Mouse (Mus musculus): ENCODE data around the gene Gas2. TPM values are rescaled to one million over a fixed set of nuclear protein-coding genes. Genes with fewer than 3 reads are reported as not detected.

The Gas2 gene
- polyA plus RNA-seq, 1 experiment from 2014 or later: 176 TPM

- 75% methylated on average over 3 of the region's 3 CpGs for WGBS
- Histone ChIP-seq H3K27ac (0 out of 2 replicates have a peak overlapping the region, but pooled peaks have one; percentile 23), H3K36me3 (peaks cover 8% of the 10 kb centered on the region; the same call in 1 of the 2 replicates), H3K9ac (replicated peaks) (no peak overlapping the region), H3K4me2 (no peak overlapping the region), H3K4me3 (replicated peaks) (no peak overlapping the region), H3K27me3 (no peaks in the 10 kb centered on the region), H3K4me1 (replicated peaks) (peaks cover 30% of the 10 kb centered on the region), H3K9me3 (no peaks in the 10 kb centered on the region)
- ATAC-seq (ENCODE audit: insufficient number of reproducible peaks, insufficient read depth, low FRiP score, low TSS enrichment, low read depth): no peak
Observed at GRCm38 (mm10) chr7:51885345-51885744, 23.5 kb downstream of the Gas2 start.

- Histone ChIP-seq H3K36me3 (peaks cover 11% of the 10 kb centered on the region; the same call in 1 of the 2 replicates), H3K27me3 (no peaks in the 10 kb centered on the region), H3K9me3 (no peaks in the 10 kb centered on the region), H3K9ac (replicated peaks) (no peak overlapping the region), H3K4me1 (replicated peaks) (peaks cover 26% of the 10 kb centered on the region), H3K4me3 (replicated peaks) (no peak overlapping the region), H3K4me2 (no peak overlapping the region), H3K27ac (peak overlapping the region; percentile 60)
- WGBS: 53% methylated on average over 11 of the region's 11 CpGs
- peak; percentile 47; the same call in 1 of the 2 replicates for ATAC-seq (ENCODE audit: insufficient number of reproducible peaks, insufficient read depth, low FRiP score, low TSS enrichment, low read depth)
Observed at GRCm38 (mm10) chr7:51887678-51888567, 26.1 kb downstream of the Gas2 start.

- no peak overlapping the region for H3K9ac ChIP-seq (replicated peaks)
- no peak overlapping the region for H3K4me2 ChIP-seq
- WGBS: 93% methylated on average over 7 of the region's 7 CpGs
- no peak overlapping the region for H3K27ac ChIP-seq
- H3K36me3 ChIP-seq: peaks cover 11% of the 10 kb centered on the region; the same call in 1 of the 2 replicates
- no peaks in the 10 kb centered on the region for H3K9me3 ChIP-seq
- H3K4me3 ChIP-seq (replicated peaks): no peak overlapping the region
- peaks cover 33% of the 10 kb centered on the region for H3K4me1 ChIP-seq (replicated peaks)
- ATAC-seq (ENCODE audit: insufficient number of reproducible peaks, insufficient read depth, low FRiP score, low TSS enrichment, low read depth): no peak
- H3K27me3 ChIP-seq: no peaks in the 10 kb centered on the region
Observed at GRCm38 (mm10) chr7:51889601-51890000, 27.8 kb downstream of the Gas2 start.

- ATAC-seq (ENCODE audit: insufficient number of reproducible peaks, insufficient read depth, low FRiP score, low TSS enrichment, low read depth): no peak
- Histone ChIP-seq H3K4me2 (no peak overlapping the region), H3K27ac (peak overlapping the region; percentile 62; the same call in 1 of the 2 replicates), H3K9me3 (no peaks in the 10 kb centered on the region), H3K4me3 (replicated peaks) (no peak overlapping the region), H3K4me1 (replicated peaks) (peaks cover 41% of the 10 kb centered on the region), H3K9ac (replicated peaks) (no peak overlapping the region), H3K27me3 (no peaks in the 10 kb centered on the region), H3K36me3 (peaks cover 17% of the 10 kb centered on the region)
- 92% methylated on average over 1 of the region's 1 CpGs for WGBS
Observed at GRCm38 (mm10) chr7:51892224-51892965, 30.6 kb downstream of the Gas2 start.

- WGBS: 80% methylated on average over 4 of the region's 4 CpGs
- no peak for ATAC-seq (ENCODE audit: insufficient number of reproducible peaks, insufficient read depth, low FRiP score, low TSS enrichment, low read depth)
Observed at GRCm38 (mm10) chr7:51893008-51893407, 31.2 kb downstream of the Gas2 start.

GRCm38 (mm10) chr7:51894133-51894801, 32.5 kb downstream of the Gas2 start:
- H3K27ac ChIP-seq: peak overlapping the region; percentile 85
- peaks cover 28% of the 10 kb centered on the region for H3K4me1 ChIP-seq (replicated peaks)
- H3K36me3 ChIP-seq: peaks cover 21% of the 10 kb centered on the region
- WGBS: 29% methylated on average over 4 of the region's 4 CpGs
- no peak overlapping the region for H3K4me3 ChIP-seq (replicated peaks)
- peak; percentile 80 for ATAC-seq (ENCODE audit: insufficient number of reproducible peaks, insufficient read depth, low FRiP score, low TSS enrichment, low read depth)
- no peaks in the 10 kb centered on the region for H3K27me3 ChIP-seq
- no peak overlapping the region for H3K9ac ChIP-seq (replicated peaks)
- no peaks in the 10 kb centered on the region for H3K9me3 ChIP-seq
- H3K4me2 ChIP-seq: peak overlapping the region; percentile 17; the same call in 1 of the 2 replicates

More at GRCm38 (mm10) chr7:51893008-51893407, 31.2 kb downstream of the Gas2 start:
- Histone ChIP-seq H3K4me2 (no peak overlapping the region), H3K36me3 (peaks cover 21% of the 10 kb centered on the region), H3K9me3 (no peaks in the 10 kb centered on the region), H3K27ac (peak overlapping the region; percentile 62; the same call in 1 of the 2 replicates), H3K4me1 (replicated peaks) (peaks cover 34% of the 10 kb centered on the region), H3K27me3 (no peaks in the 10 kb centered on the region), H3K4me3 (replicated peaks) (no peak overlapping the region), H3K9ac (replicated peaks) (no peak overlapping the region)

GRCm38 (mm10) chr7:51894939-51895338, 33.1 kb downstream of the Gas2 start:
- WGBS: 18% methylated on average over 2 of the region's 2 CpGs
- ATAC-seq (ENCODE audit: insufficient number of reproducible peaks, insufficient read depth, low FRiP score, low TSS enrichment, low read depth): 0 out of 2 replicates have a peak, but pooled peaks have one; percentile 24
- Histone ChIP-seq H3K4me1 (replicated peaks) (peaks cover 28% of the 10 kb centered on the region), H3K9me3 (no peaks in the 10 kb centered on the region), H3K27me3 (no peaks in the 10 kb centered on the region), H3K36me3 (peaks cover 21% of the 10 kb centered on the region), H3K4me2 (no peak overlapping the region), H3K27ac (peak overlapping the region; percentile 94), H3K9ac (replicated peaks) (0 out of 2 replicates have a peak overlapping the region, but pooled peaks have one; percentile 12), H3K4me3 (replicated peaks) (no peak overlapping the region)

- Histone ChIP-seq H3K4me2 (no peak overlapping the region), H3K36me3 (peaks cover 29% of the 10 kb centered on the region), H3K4me1 (replicated peaks) (peaks cover 18% of the 10 kb centered on the region), H3K9me3 (no peaks in the 10 kb centered on the region), H3K27ac (peak overlapping the region; percentile 72), H3K27me3 (no peaks in the 10 kb centered on the region), H3K4me3 (replicated peaks) (no peak overlapping the region), H3K9ac (replicated peaks) (no peak overlapping the region)
- ATAC-seq (ENCODE audit: insufficient number of reproducible peaks, insufficient read depth, low FRiP score, low TSS enrichment, low read depth): no peak
- 49% methylated on average over 6 of the region's 6 CpGs for WGBS
Observed at GRCm38 (mm10) chr7:51899066-51899465, 37.3 kb downstream of the Gas2 start.

- no peaks in the 10 kb centered on the region for H3K9me3 ChIP-seq
- H3K4me2 ChIP-seq: no peak overlapping the region
- peak overlapping the region; percentile 91 for H3K27ac ChIP-seq
- no peak overlapping the region for H3K4me3 ChIP-seq (replicated peaks)
- peak; percentile 92 for ATAC-seq (ENCODE audit: insufficient number of reproducible peaks, insufficient read depth, low FRiP score, low TSS enrichment, low read depth)
- H3K4me1 ChIP-seq (replicated peaks): peaks cover 30% of the 10 kb centered on the region
- WGBS: 50% methylated on average over 3 of the region's 3 CpGs
- H3K9ac ChIP-seq (replicated peaks): no peak overlapping the region
- no peaks in the 10 kb centered on the region for H3K27me3 ChIP-seq
- H3K36me3 ChIP-seq: peaks cover 3% of the 10 kb centered on the region; the same call in 1 of the 2 replicates
Observed at GRCm38 (mm10) chr7:51913292-51914050, 51.7 kb downstream of the Gas2 start.

- H3K9ac ChIP-seq (replicated peaks): no peak overlapping the region
- no peak overlapping the region for H3K4me2 ChIP-seq
- no peaks in the 10 kb centered on the region for H3K9me3 ChIP-seq
- peak; percentile 84 for ATAC-seq (ENCODE audit: insufficient number of reproducible peaks, insufficient read depth, low FRiP score, low TSS enrichment, low read depth)
- H3K4me1 ChIP-seq (replicated peaks): peaks cover 30% of the 10 kb centered on the region
- WGBS: 23% methylated on average over 2 of the region's 2 CpGs
- H3K27ac ChIP-seq: peak overlapping the region; percentile 93
- H3K36me3 ChIP-seq: peaks cover 4% of the 10 kb centered on the region; the same call in 1 of the 2 replicates
- no peak overlapping the region for H3K4me3 ChIP-seq (replicated peaks)
- no peaks in the 10 kb centered on the region for H3K27me3 ChIP-seq
Observed at GRCm38 (mm10) chr7:51914132-51914531, 52.3 kb downstream of the Gas2 start.

Data from limb, embryonic 12.5 days (tissue).